Mouse (Mus musculus) spleen, adult 2 months (tissue): Measurements from ENCODE around the gene Lrrc52. TPM values are rescaled to one million over a fixed set of nuclear protein-coding genes. Genes with fewer than 3 reads are reported as not detected.

Experiments used
- DNase-seq, 2 experiments: peaks; one replicate each; pipeline versions ENCODE4 v3.0.0 to v3.0.0-alpha.2; 2012 to 2021; ENCODE audit warnings: low spot score in 2 of 2, low read depth in 1 of 2
- H3K27ac ChIP-seq: fragments of 200-500 bp; 2 replicates; pipeline ENCODE4 v1.5.1; 2012; ENCODE audit warnings: low read length, inconsistent platforms; ENCODE audit not compliant: insufficient read depth
- H3K27me3 ChIP-seq: fragments of 200-500 bp; 2 replicates; pipeline ENCODE4 v1.6.1; 2012; ENCODE audit warnings: mild to moderate bottlenecking, moderate library complexity, low read length, inconsistent platforms; ENCODE audit not compliant: control insufficient read depth, insufficient read depth
- H3K36me3 ChIP-seq: fragments of 200-500 bp; 2 replicates; pipeline ENCODE4 v1.6.1; 2012; ENCODE audit warnings: mild to moderate bottlenecking, low read length, inconsistent platforms; ENCODE audit not compliant: control insufficient read depth, insufficient read depth
- H3K4me1 ChIP-seq: fragments of 200-500 bp; 2 replicates; pipeline ENCODE4 v1.6.1; 2011; ENCODE audit warnings: inconsistent platforms; ENCODE audit not compliant: control insufficient read depth, insufficient read depth, insufficient read length
- H3K4me3 ChIP-seq: fragments of 200-500 bp; 2 replicates; pipeline ENCODE4 v1.5.1; 2011; ENCODE audit warnings: mild to moderate bottlenecking, inconsistent platforms; ENCODE audit not compliant: insufficient read depth, insufficient read length; ENCODE audit errors: extremely low read depth
- CTCF ChIP-seq: fragments of 200-500 bp; IDR thresholded peaks from 2 replicates; pipeline ENCODE4 v1.5.1; 2011; ENCODE audit warnings: mild to moderate bottlenecking, inconsistent platforms; ENCODE audit not compliant: insufficient read depth, insufficient read length, insufficient replicate concordance; ENCODE audit errors: extremely low read depth
- POLR2A ChIP-seq: fragments of 200-500 bp; IDR thresholded peaks from 2 replicates; pipeline ENCODE4 v1.6.1; 2011; ENCODE audit warnings: low read depth, low read length, inconsistent platforms
- WGBS: fragments of 180-500 bp; shearing (Covaris S2); methylation state at CpG from one replicate; pipeline ENCODE4 v1.1.7; 2018; 5-methylcytosine and 5-hydroxymethylcytosine counted together
- polyA plus RNA-seq: library from polyadenylated mRNA; depleted of rRNA; stranded (reverse); fragments of >200 nt; gene quantifications from 2 replicates; pipeline ENCODE4 v1.2.3, GENCODE M21; 2012

Lrrc52 gene
- polyA plus RNA-seq, 1 experiment: not detected

GRCm38 (mm10) chr1:167491501-167491900 lies 24.9 kb upstream of the Lrrc52 start:
- no peak overlapping the region for H3K4me3 ChIP-seq
- no peak for TF ChIP-seq POLR2A
- no peak for TF ChIP-seq CTCF
- whole genome bisulfite sequencing: 88% methylated on average over 7 of the region's 7 CpGs
- no peaks in the 10 kb centered on the region for H3K27me3 ChIP-seq
- H3K36me3 ChIP-seq: no peaks in the 10 kb centered on the region
- DNase-seq: no peak
- H3K27ac ChIP-seq: no peak overlapping the region
- H3K4me1 ChIP-seq: no peaks in the 10 kb centered on the region

- WGBS: 85% methylated on average over 5 of the region's 5 CpGs
- H3K27ac ChIP-seq: no peak overlapping the region
These were observed 21.4 kb upstream of the Lrrc52 start for GRCm38 (mm10) chr1:167487933-167488332.

GRCm38 (mm10) chr1:167486959-167487680 lies 20.5 kb upstream of the Lrrc52 start:
- Histone ChIP-seq H3K4me1 (no peaks in the 10 kb centered on the region), H3K27me3 (no peaks in the 10 kb centered on the region), H3K4me3 (no peak overlapping the region), H3K36me3 (no peaks in the 10 kb centered on the region), H3K27ac (no peak overlapping the region)
- no peak for DNase-seq
- no peak for TF ChIP-seq POLR2A
- TF ChIP-seq CTCF: no peak
- WGBS: 41% methylated on average over 3 of the region's 3 CpGs

More at GRCm38 (mm10) chr1:167487933-167488332, 21.4 kb upstream of the Lrrc52 start:
- H3K4me3 ChIP-seq: no peak overlapping the region
- no peak for TF ChIP-seq CTCF
- no peak for TF ChIP-seq POLR2A
- no peaks in the 10 kb centered on the region for H3K27me3 ChIP-seq
- H3K36me3 ChIP-seq: no peaks in the 10 kb centered on the region
- no peak for DNase-seq
- H3K4me1 ChIP-seq: no peaks in the 10 kb centered on the region

- no peak for DNase-seq
- Histone ChIP-seq H3K27me3 (no peaks in the 10 kb centered on the region), H3K4me1 (no peaks in the 10 kb centered on the region), H3K27ac (no peak overlapping the region), H3K4me3 (no peak overlapping the region), H3K36me3 (no peaks in the 10 kb centered on the region)
- TF ChIP-seq CTCF: no peak
- no peak for TF ChIP-seq POLR2A
- WGBS: 41% methylated on average over 4 of the region's 4 CpGs
These were observed 16.3 kb upstream of the Lrrc52 start for GRCm38 (mm10) chr1:167482863-167483262.

GRCm38 (mm10) chr1:167473585-167473984 lies 7.0 kb upstream of the Lrrc52 start:
- no peaks in the 10 kb centered on the region for H3K36me3 ChIP-seq
- no peaks in the 10 kb centered on the region for H3K4me1 ChIP-seq
- no peaks in the 10 kb centered on the region for H3K27me3 ChIP-seq
- no peak for TF ChIP-seq POLR2A
- no peak for TF ChIP-seq CTCF
- WGBS: 78% methylated on average over 4 of the region's 4 CpGs
- H3K27ac ChIP-seq: no peak overlapping the region
- no peak for DNase-seq
- no peak overlapping the region for H3K4me3 ChIP-seq

GRCm38 (mm10) chr1:167467916-167468315 lies 1.3 kb upstream of the Lrrc52 start:
- Histone ChIP-seq H3K36me3 (no peaks in the 10 kb centered on the region), H3K4me1 (no peaks in the 10 kb centered on the region; the same call in 1 of the 2 replicates), H3K27me3 (no peaks in the 10 kb centered on the region), H3K27ac (no peak overlapping the region), H3K4me3 (no peak overlapping the region)
- no peak for DNase-seq
- 55% methylated on average over 5 of the region's 5 CpGs for WGBS
- TF ChIP-seq POLR2A: no peak
- TF ChIP-seq CTCF: no peak

- 79% methylated on average over 3 of the region's 3 CpGs for WGBS
- no peak overlapping the region for H3K4me3 ChIP-seq
- no peak overlapping the region for H3K27ac ChIP-seq
- no peaks in the 10 kb centered on the region for H3K4me1 ChIP-seq
- DNase-seq: no peak
- no peak for TF ChIP-seq POLR2A
- no peak for TF ChIP-seq CTCF
- no peaks in the 10 kb centered on the region for H3K36me3 ChIP-seq
- H3K27me3 ChIP-seq: no peaks in the 10 kb centered on the region
These were observed 9.3 kb downstream of the Lrrc52 start for GRCm38 (mm10) chr1:167457311-167457710.
